Mouse (Mus musculus): ENCODE measurements around the gene Chst8.

DNA sequence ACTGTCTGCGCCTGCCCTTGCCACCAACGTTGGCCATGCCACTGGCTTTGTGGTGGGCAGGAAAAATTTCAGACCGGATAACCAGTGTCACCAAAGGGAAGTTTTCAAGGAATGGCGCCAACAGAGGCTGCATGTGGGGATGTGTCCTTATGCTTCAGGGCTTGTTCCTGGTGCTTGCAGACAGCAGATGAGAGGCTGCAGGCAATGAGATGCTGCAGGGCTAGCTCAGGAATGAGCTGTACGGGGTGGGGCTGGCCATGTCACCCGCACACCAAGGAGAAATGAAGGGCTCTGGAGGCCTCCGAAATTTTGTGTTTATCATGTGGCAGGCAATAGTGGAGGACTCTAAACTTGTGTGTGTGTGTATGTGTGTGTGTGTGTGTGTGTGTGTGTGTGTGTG, 149.4 kb downstream of the Chst8 start:
- TF ChIP-seq POLR2A (IDR thresholded peaks at IDR 0.05; ENCODE audit: low read depth, low read length): no peak
- no peak for TF ChIP-seq CTCF (IDR thresholded peaks at IDR 0.05; ENCODE audit: borderline replicate concordance, insufficient read depth, low read length)

Data from embryonic fibroblast, embryonic 13.5 days (primary cell).